Mouse (Mus musculus): ENCODE measurements around the gene Per2.
"Not testable (repeated sequence)": the region's sequence is repeated elsewhere in the genome, so short reads cannot be mapped to it uniquely, and the experiment has no call there.

The Per2 gene

GRCm38 (mm10) chr1:91459059-91459809 lies at the start of gene Per2:
Per2 (minus strand) TSS chr1:91459324.
- peak; percentile 99 for DNase-seq (ENCODE audit: low read depth, low spot score)

GRCm38 (mm10) chr1:91504615-91505014 lies 45.5 kb upstream of the Per2 start:
- DNase-seq (ENCODE audit: low read depth, low spot score) = no peak

GRCm38 (mm10) chr1:91498579-91498978 lies 39.5 kb upstream of the Per2 start:
- no peak for DNase-seq (ENCODE audit: low read depth, low spot score)

- DNase-seq (ENCODE audit: low read depth, low spot score) = no peak
These were observed 36.2 kb upstream of the Per2 start for GRCm38 (mm10) chr1:91495321-91495720.

GRCm38 (mm10) chr1:91494457-91495140 lies 35.5 kb upstream of the Per2 start, which contains the start of gene Traf3ip1:
Traf3ip1 (plus strand) TSS chr1:91494647.
- DNase-seq (ENCODE audit: low read depth, low spot score) = peak; percentile 87

GRCm38 (mm10) chr1:91493938-91494337 lies 34.8 kb upstream of the Per2 start:
- no peak for DNase-seq (ENCODE audit: low read depth, low spot score)

GRCm38 (mm10) chr1:91492740-91493139 lies 33.6 kb upstream of the Per2 start:
- DNase-seq (ENCODE audit: low read depth, low spot score) = peak; percentile 83

- peak; percentile 92 for DNase-seq (ENCODE audit: low read depth, low spot score)
These were observed 31.2 kb upstream of the Per2 start for GRCm38 (mm10) chr1:91490322-91490721.

GRCm38 (mm10) chr1:91486165-91486564 lies 27.0 kb upstream of the Per2 start:
- no peak for DNase-seq (ENCODE audit: low read depth, low spot score)

GRCm38 (mm10) chr1:91485422-91485821 lies 26.3 kb upstream of the Per2 start:
- DNase-seq (ENCODE audit: low read depth, low spot score) = no peak

- no peak for DNase-seq (ENCODE audit: low read depth, low spot score)
These were observed 24.9 kb upstream of the Per2 start for GRCm38 (mm10) chr1:91484011-91484346.

GRCm38 (mm10) chr1:91483304-91484010 lies 24.3 kb upstream of the Per2 start:
- peak; percentile 84 for DNase-seq (ENCODE audit: low read depth, low spot score)

- no peak for DNase-seq (ENCODE audit: low read depth, low spot score)
These were observed 23.6 kb upstream of the Per2 start for GRCm38 (mm10) chr1:91482616-91483211.

- no peak for DNase-seq (ENCODE audit: low read depth, low spot score)
These were observed 19.8 kb upstream of the Per2 start for GRCm38 (mm10) chr1:91478958-91479357.

GRCm38 (mm10) chr1:91478145-91478544 lies 19.0 kb upstream of the Per2 start:
- not testable (repeated sequence) for DNase-seq (ENCODE audit: low read depth, low spot score)

- no peak for DNase-seq (ENCODE audit: low read depth, low spot score)
These were observed 10.8 kb upstream of the Per2 start for GRCm38 (mm10) chr1:91469888-91470419.

GRCm38 (mm10) chr1:91466186-91466585 lies 7.1 kb upstream of the Per2 start:
- no peak for DNase-seq (ENCODE audit: low read depth, low spot score)

GRCm38 (mm10) chr1:91465244-91465643 lies 6.1 kb upstream of the Per2 start:
- peak; percentile 16 for DNase-seq (ENCODE audit: low read depth, low spot score)

GRCm38 (mm10) chr1:91464436-91464835 lies 5.3 kb upstream of the Per2 start:
- DNase-seq (ENCODE audit: low read depth, low spot score) = no peak

- no peak for DNase-seq (ENCODE audit: low read depth, low spot score)
These were observed 4.3 kb upstream of the Per2 start for GRCm38 (mm10) chr1:91463336-91463995.

GRCm38 (mm10) chr1:91460564-91460963 lies 1.4 kb upstream of the Per2 start:
- DNase-seq (ENCODE audit: low read depth, low spot score) = peak; percentile 74
